In genomic region chrX:31766255-31766654, GRCm38 (mm10) we compare ENCODE assay signal across 44 mouse cellular contexts. TPM values are rescaled to one million over a fixed set of nuclear protein-coding genes. Genes with fewer than 3 reads are reported as not detected.
"Had no signal": no experiment of that assay in that cellular context is flagged by ENCODE, and none has a peak within 500 bp of the region (broad histone marks: within the 10 kb centered on the region; RNA-seq: fewer than 3 reads in every experiment).

No protein-coding gene starts in this region.

- DNase-seq: gastrocnemius, postnatal 14 days; gastrocnemius, postnatal 36 days; heart, adult 18-20 months; heart, postnatal 10 days; kidney, adult 11 months; kidney, adult 2 months; kidney, adult 9 months; kidney, postnatal 14 days; kidney, postnatal 36 days; layer of hippocampus, adult 9-11 months; layer of hippocampus, postnatal 36 days; left cerebral cortex, postnatal 4 days had no signal

- H3K4me2 ChIP-seq: heart, embryonic 12.5 days; hindbrain, embryonic 13.5 days; hindbrain, embryonic 15.5 days; kidney, embryonic 15.5 days; limb, embryonic 13.5 days; limb, embryonic 15.5 days; liver, embryonic 12.5 days had no signal

- H3K27ac ChIP-seq: hindbrain, embryonic 13.5 days; hindbrain, embryonic 15.5 days; hindbrain, postnatal 0 days; kidney, embryonic 15.5 days; kidney, postnatal 0 days; limb, embryonic 13.5 days; limb, embryonic 15.5 days; liver, embryonic 12.5 days; liver, embryonic 14.5 days had no signal

- H3K4me3 ChIP-seq: heart, embryonic 12.5 days; hindbrain, embryonic 13.5 days; hindbrain, embryonic 15.5 days; kidney, embryonic 15.5 days; limb, embryonic 13.5 days; limb, embryonic 15.5 days; liver, embryonic 12.5 days had no signal

- ATAC-seq: hindbrain, postnatal 0 days; intestine, embryonic 16.5 days; liver, embryonic 12.5 days had no signal

- H3K27me3 ChIP-seq: heart, embryonic 12.5 days; hindbrain, embryonic 13.5 days; hindbrain, embryonic 15.5 days; kidney, embryonic 15.5 days; limb, embryonic 13.5 days; limb, embryonic 15.5 days; liver, embryonic 12.5 days had no signal

- H3K4me1 ChIP-seq: heart, embryonic 12.5 days; hindbrain, embryonic 13.5 days; hindbrain, embryonic 15.5 days; kidney, embryonic 15.5 days; limb, embryonic 13.5 days; limb, embryonic 15.5 days; liver, embryonic 12.5 days had no signal

- H3K36me3 ChIP-seq: heart, embryonic 12.5 days; hindbrain, embryonic 13.5 days; hindbrain, embryonic 15.5 days; kidney, embryonic 15.5 days; limb, embryonic 13.5 days; limb, embryonic 15.5 days; liver, embryonic 12.5 days had no signal

- H3K9ac ChIP-seq: heart, embryonic 12.5 days; hindbrain, embryonic 13.5 days; hindbrain, embryonic 15.5 days; kidney, embryonic 15.5 days; limb, embryonic 13.5 days; limb, embryonic 15.5 days; liver, embryonic 12.5 days; liver, embryonic 14.5 days had no signal

RNA-seq across cellular contexts. Expression of gene Btbd35f25, which starts 49.3 kb away (rescaled TPM):
- total RNA-seq: gastrocnemius, adult 18-20 months; gastrocnemius, adult 8-10 months; gastrocnemius, postnatal 14 days; gastrocnemius, postnatal 36 days; heart, adult 18-20 months; heart, adult 8-10 months; heart, postnatal 10 days; heart, postnatal 25 days; hematopoietic stem cell, adult 5-6 weeks; hindbrain, postnatal 0 days; layer of hippocampus, adult 18-20 months; layer of hippocampus, adult 8-10 months; layer of hippocampus, postnatal 14 days; layer of hippocampus, postnatal 36 days; left cerebral cortex, adult 18-20 months; left cerebral cortex, adult 8-10 months; left cerebral cortex, postnatal 10 days; left cerebral cortex, postnatal 25 days; left cerebral cortex, postnatal 4 days; liver, adult 2 months had no signal
- polyA plus RNA-seq: frontal cortex, adult 2 months; gonadal fat pad, adult 2 months; heart, embryonic 12.5 days; heart, embryonic 14.5 days; heart, embryonic 16.5 days; hindbrain, embryonic 11.5 days; hindbrain, embryonic 13.5 days; hindbrain, embryonic 15.5 days; hindbrain, postnatal 0 days; intestine, embryonic 14.5 days; intestine, embryonic 16.5 days; kidney, adult 2 months; kidney, embryonic 15.5 days; kidney, postnatal 0 days; large intestine, adult 2 months; limb, embryonic 13.5 days; limb, embryonic 15.5 days; liver, adult 2 months; liver, embryonic 12.5 days; liver, embryonic 14.5 days; liver, embryonic 16.5 days had no signal
